Comparison of ENCODE assay signal across 8 mouse cellular contexts in the genomic region with DNA sequence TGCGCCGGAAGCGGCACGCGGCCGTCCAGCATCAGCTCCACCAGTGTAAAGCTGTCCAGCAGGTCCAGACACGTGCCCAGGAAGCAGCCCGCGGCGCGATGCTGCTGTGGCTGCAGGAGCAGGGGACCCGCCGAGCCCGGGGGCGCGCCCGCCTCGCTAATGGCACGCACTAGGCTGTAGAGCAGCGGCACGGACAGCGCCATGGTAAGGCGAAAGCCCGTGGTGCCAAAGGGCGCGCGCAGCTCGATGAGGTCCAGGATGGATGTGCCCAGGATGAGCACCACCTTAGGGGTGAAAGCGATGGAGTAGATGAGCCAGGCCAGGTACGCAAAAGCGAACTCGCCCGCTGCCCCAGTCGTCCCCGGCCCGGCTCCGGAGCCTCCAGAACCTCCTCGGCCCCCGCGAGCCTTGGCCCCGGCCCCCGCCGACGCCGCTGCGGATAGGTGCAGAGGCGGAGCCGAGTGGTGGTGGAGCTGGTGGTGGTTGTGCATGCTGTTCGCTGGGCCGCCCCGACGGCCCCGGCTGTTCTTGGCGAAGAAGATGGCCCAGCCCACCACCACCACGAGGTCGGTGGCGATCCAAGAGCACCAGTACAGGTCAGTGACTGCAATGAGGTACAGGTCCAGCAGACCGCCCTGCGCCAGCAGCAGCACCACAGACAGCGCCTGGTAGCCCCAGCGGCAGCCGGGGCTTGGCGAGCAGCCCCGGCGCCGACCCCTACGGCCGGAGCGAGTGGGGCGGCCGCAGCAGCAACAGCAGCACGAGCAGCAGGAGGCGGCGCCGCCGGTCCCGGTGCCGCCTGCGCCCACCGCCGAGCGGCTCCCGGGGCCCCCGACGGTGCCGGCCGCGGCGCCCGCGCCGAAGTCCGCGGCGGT. TPM values are rescaled to one million over a fixed set of nuclear protein-coding genes. Genes with fewer than 3 reads are reported as not detected.
DNase-seq lines count a peak whose midpoint lies in the region; ATAC-seq and TF ChIP-seq lines count a peak whose summit lies in the region.

No protein-coding gene starts in this region.

- H3K27ac ChIP-seq in forebrain, postnatal 0 days (ENCODE audit: low read depth, low read length) = peak overlapping the region; percentile 94
- H3K27ac ChIP-seq in midbrain, embryonic 10.5 days (replicated peaks) = peak overlapping the region; percentile 91

- WGBS in forebrain, postnatal 0 days = 2% methylated on average over 94 of the region's 95 CpGs
- under 1% methylated on average over 95 of the region's 95 CpGs for WGBS in midbrain, embryonic 10.5 days

- peak overlapping the region; percentile 92 for H3K9ac ChIP-seq in forebrain, postnatal 0 days

- no peaks in the 10 kb centered on the region for H3K9me3 ChIP-seq in forebrain, postnatal 0 days (ENCODE audit: low read length)
- H3K9me3 ChIP-seq in midbrain, embryonic 10.5 days (replicated peaks) = no peaks in the 10 kb centered on the region

- no peaks in the 10 kb centered on the region for H3K27me3 ChIP-seq in forebrain, postnatal 0 days (ENCODE audit: insufficient read depth, low read length)
- H3K27me3 ChIP-seq in midbrain, embryonic 10.5 days (ENCODE audit: low read depth, poor library complexity, severe bottlenecking) = peaks cover 52% of the 10 kb centered on the region

- peak; percentile 8 for ATAC-seq in forebrain, postnatal 0 days

- H3K4me1 ChIP-seq in forebrain, postnatal 0 days (ENCODE audit: insufficient read depth) = peaks cover 22% of the 10 kb centered on the region
- H3K4me1 ChIP-seq in midbrain, embryonic 10.5 days = peaks cover 53% of the 10 kb centered on the region

- H3K4me3 ChIP-seq in forebrain, postnatal 0 days (ENCODE audit: low read depth, low read length) = peak overlapping the region; percentile 79
- H3K4me3 ChIP-seq in midbrain, embryonic 10.5 days = peak overlapping the region; percentile 77

- TF ChIP-seq CTCF in forebrain, postnatal 0 days (IDR thresholded peaks at IDR 0.05; ENCODE audit: low read depth) = peak; percentile 2; the same call in 1 of the 2 replicates

- peak; percentile 40 for DNase-seq in gastrocnemius, postnatal 10 days
- no peak for DNase-seq in gastrocnemius, postnatal 4 days (ENCODE audit: low spot score in 2 of 2)
- DNase-seq in urinary bladder, postnatal 14 days (ENCODE audit: low spot score) = peak; percentile 45
- DNase-seq in urinary bladder, postnatal 4 days (ENCODE audit: low spot score in 2 of 2) = no peak
- DNase-seq in forebrain, postnatal 0 days = peak; percentile 44
- peak; percentile 17 to 57 for DNase-seq in kidney, postnatal 25 days
- peak; percentile 66 for DNase-seq in midbrain, embryonic 10.5 days (ENCODE audit: low spot score)
- DNase-seq in testis, postnatal 10 days (ENCODE audit: low spot score) = peak; percentile 66

- peak overlapping the region; percentile 72 for H3K4me2 ChIP-seq in forebrain, postnatal 0 days (ENCODE audit: low read depth)

- H3K36me3 ChIP-seq in forebrain, postnatal 0 days (ENCODE audit: insufficient read depth) = no peaks in the 10 kb centered on the region
- H3K36me3 ChIP-seq in midbrain, embryonic 10.5 days = no peaks in the 10 kb centered on the region

RNA-seq across cellular contexts. Expression of a gene that starts 0.9 kb away (rescaled TPM):
- under 1 TPM; 0.16 to 0.20 TPM for total RNA-seq in gastrocnemius, postnatal 10 days (2021)
- under 1 TPM; 0.13 to 0.15 TPM for total RNA-seq in gastrocnemius, postnatal 4 days (2021)
- 26.1 and 27.6 TPM in 2 replicates for total RNA-seq in forebrain, postnatal 0 days (2014; rRNA removed)
- polyA plus RNA-seq in forebrain, postnatal 0 days (2015; fragmentation: Nextera tagmentation; extraction: Ambion mirVana) = 2.7 and 3.0 TPM in 2 replicates
- 0.49 and 0.79 TPM in 2 replicates for polyA plus RNA-seq in midbrain, embryonic 10.5 days (2016; fragmentation: Nextera tagmentation; extraction: Ambion mirVana)

RNA-seq across cellular contexts. Expression of a gene that starts 29.7 kb away (rescaled TPM):
- total RNA-seq in gastrocnemius, postnatal 10 days (2021) = 1 to 10 TPM; 3.3 to 4.9 TPM
- total RNA-seq in gastrocnemius, postnatal 4 days (2021) = 1 to 10 TPM; 4.7 to 5.2 TPM
- total RNA-seq in forebrain, postnatal 0 days (2014; rRNA removed) = 2.5 and 4.2 TPM in 2 replicates
- 3.2 and 3.4 TPM in 2 replicates for polyA plus RNA-seq in forebrain, postnatal 0 days (2015; fragmentation: Nextera tagmentation; extraction: Ambion mirVana)
- 4.8 and 5.1 TPM in 2 replicates for polyA plus RNA-seq in midbrain, embryonic 10.5 days (2016; fragmentation: Nextera tagmentation; extraction: Ambion mirVana)

RNA-seq across cellular contexts. Expression of a gene that starts 38.4 kb away (rescaled TPM):
- total RNA-seq in gastrocnemius, postnatal 10 days (2021) = 10 to 100 TPM; 16.8 to 18.4 TPM
- 10 to 100 TPM; 16.1 to 18.3 TPM for total RNA-seq in gastrocnemius, postnatal 4 days (2021)
- total RNA-seq in forebrain, postnatal 0 days (2014; rRNA removed) = 27.8 and 29.9 TPM in 2 replicates
- polyA plus RNA-seq in forebrain, postnatal 0 days (2015; fragmentation: Nextera tagmentation; extraction: Ambion mirVana) = 13.9 and 14.9 TPM in 2 replicates
- polyA plus RNA-seq in midbrain, embryonic 10.5 days (2016; fragmentation: Nextera tagmentation; extraction: Ambion mirVana) = 21.0 and 21.6 TPM in 2 replicates

Comparison
In these comparisons a context has a peak if more than half of its experiments do, and no peak if none do; other contexts are left out.
1. DNase-seq: peak in gastrocnemius, postnatal 10 days (single experiment), urinary bladder, postnatal 14 days (single experiment), forebrain, postnatal 0 days (single experiment), kidney, postnatal 25 days (2 of 2), midbrain, embryonic 10.5 days (single experiment) and testis, postnatal 10 days (single experiment); none in gastrocnemius, postnatal 4 days (0 of 2) and urinary bladder, postnatal 4 days (0 of 2).
2. RNA of a gene that starts 0.9 kb away (total RNA-seq): 26.1 to 27.6 TPM in forebrain, postnatal 0 days; 0.16 to 0.20 TPM in gastrocnemius, postnatal 10 days and 0.13 to 0.15 TPM in gastrocnemius, postnatal 4 days; every median in the first group is over 10 times any median in the second.